Mouse (Mus musculus) ovary, adult 10 weeks (tissue): ENCODE measurements around the gene Gm26965. TPM values are rescaled to one million over a fixed set of nuclear protein-coding genes. Genes with fewer than 3 reads are reported as not detected.

ENCODE experiments used
- polyA plus RNA-seq: library from polyadenylated mRNA; stranded (reverse); fragments of 350-450 nt; fragmentation: Illumina TruSeq; extraction: RNeasy Lipid Tissue Mini Kit (QIAGEN cat#74804); gene quantifications from one replicate; pipeline ENCODE4 v1.2.3, GENCODE M21; 2014

Gm26965 gene
- polyA plus RNA-seq: not detected

DNA sequence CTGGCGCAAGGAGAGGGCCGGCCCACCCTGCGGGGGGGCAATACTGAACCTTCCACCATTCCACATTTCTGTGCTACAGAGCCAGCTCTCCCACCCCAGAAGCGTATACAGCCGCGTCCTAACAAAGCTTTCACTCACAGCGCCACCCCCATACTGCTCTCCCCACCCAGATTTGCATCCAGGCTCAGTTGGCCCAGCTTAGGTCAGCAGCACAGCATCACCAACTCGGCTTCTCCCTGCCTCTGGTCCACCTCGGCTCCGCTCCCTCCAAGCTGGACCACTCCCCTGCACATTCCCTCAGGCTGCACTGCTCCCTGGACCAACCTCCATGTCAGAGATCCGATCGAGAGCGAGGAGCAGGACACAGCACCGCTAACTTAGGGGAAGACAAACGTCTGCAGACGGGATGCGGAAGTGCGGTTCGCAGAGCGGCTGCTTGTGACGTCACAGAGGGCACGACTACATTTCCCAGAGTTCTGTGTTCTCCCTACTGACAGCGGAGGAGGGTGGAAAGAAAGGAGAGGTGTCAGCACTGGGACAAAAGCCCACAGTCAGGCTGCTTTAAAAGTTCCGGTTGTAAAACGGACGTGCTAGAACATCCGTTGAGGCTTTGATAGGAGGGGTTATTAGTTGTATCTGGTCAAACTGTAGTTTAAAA lies at the start of gene Gm26965, which contains the start of gene Zfp87:
Gene Gm26965, minus strand, starts transcription at position 399 of the 658 bp plus-strand sequence.
Gene Zfp87, minus strand, starts transcription at position 425 of the 658 bp plus-strand sequence.

DNA sequence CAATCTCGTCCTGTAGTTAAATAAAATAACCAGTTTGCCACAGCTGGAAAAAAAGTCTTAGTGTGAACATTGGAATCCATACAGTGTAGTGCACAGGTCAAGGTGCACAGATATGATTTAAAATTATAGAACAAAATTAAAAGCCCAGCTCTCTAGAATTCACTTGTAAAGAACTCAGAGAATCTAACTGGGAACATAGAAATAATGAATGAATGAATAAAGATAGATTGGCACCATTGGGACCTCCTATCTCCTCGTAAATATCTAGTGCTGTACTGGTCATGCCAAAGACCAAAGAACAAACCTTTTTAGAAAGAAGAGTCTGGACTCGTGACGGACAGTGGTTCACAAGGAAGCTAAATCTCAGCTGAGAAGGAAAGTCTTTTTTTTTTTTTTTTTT lies 27.8 kb upstream of the Gm26965 start, which contains the start of gene Zfp748:
Gene Zfp748, minus strand, starts transcription at position 101 of the 400 bp plus-strand sequence.

GRCm38 (mm10) chr13:67500084-67500719 lies 25.7 kb downstream of the Gm26965 start, which contains the start of gene Zfp58:
Zfp58 (minus strand) TSS chr13:67500555.

GRCm38 (mm10) chr13:67483625-67484423 lies 42.1 kb downstream of the Gm26965 start, which contains the start of gene Zfp874b:
Zfp874b (minus strand) TSS chr13:67484258.

DNA sequence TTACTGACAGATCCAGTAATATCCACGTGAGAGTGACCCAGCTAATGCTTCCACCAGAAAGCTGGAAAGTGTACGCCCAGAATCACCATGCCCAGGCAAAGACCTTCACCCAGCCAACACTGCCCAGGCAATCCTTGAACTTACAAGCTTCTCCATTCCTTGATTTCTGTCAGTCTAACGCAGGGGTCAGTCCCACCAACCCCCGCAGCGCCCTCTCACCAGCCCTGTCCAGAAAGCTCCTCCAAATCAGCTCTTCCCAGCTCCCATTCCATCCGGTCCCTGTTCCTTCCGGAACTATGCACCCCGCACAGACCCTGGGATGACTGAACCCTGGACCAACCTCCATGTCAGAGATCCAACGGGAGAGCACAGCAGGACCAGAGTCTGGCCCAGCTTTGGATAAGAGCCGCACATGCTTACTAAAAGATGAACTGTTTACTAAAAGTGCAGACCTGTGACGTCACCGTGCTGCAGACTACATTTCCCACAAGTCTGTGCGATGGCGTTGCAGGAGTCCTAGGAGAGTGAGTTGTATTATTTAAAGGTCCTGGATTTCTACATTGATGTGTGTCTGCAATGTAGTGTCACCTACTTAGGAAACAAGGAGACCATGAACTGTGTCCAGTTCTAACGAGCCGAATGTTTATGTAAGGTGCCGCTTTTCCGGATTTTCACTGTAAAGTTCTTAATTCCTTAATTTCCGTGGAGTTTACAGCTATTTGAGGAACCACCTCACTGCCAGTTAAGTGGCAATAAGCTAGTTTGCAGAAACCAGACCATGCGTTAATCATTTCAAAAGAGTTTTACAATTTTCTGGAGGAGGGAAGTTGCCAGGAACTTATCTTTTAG lies 74.6 kb downstream of the Gm26965 start, which contains the start of gene Zfp874a:
Gene Zfp874a, minus strand, starts transcription at position 453 of the 849 bp plus-strand sequence.

Other genes starting within 250 kb of the Gm26965 start
- 11.5 TPM for gene Zfp458, start 247.7 kb downstream of the Gm26965 start, polyA plus RNA-seq
- 0.63 TPM for gene Zfp457, start 219.7 kb downstream of the Gm26965 start, polyA plus RNA-seq
- gene Zfp595, start 193.6 kb downstream of the Gm26965 start, polyA plus RNA-seq: 39.4 TPM
- gene Gm28044, start 165.6 kb downstream of the Gm26965 start, polyA plus RNA-seq: not detected
- gene Zfp953, start 165.5 kb downstream of the Gm26965 start, polyA plus RNA-seq: 26.2 TPM
- gene Gm28041, start 150.4 kb downstream of the Gm26965 start, polyA plus RNA-seq: not detected
- 17.6 TPM for gene Zfp456, start 150.3 kb downstream of the Gm26965 start, polyA plus RNA-seq
- gene Zfp429, start 126.3 kb downstream of the Gm26965 start, polyA plus RNA-seq: 37.0 TPM
- gene Zfp459, start 104.7 kb downstream of the Gm26965 start, polyA plus RNA-seq: 6.3 TPM
- 88.4 TPM for gene Zfp874a, start 74.5 kb downstream of the Gm26965 start, polyA plus RNA-seq
- 66.5 TPM for gene Zfp874b, start 41.9 kb downstream of the Gm26965 start, polyA plus RNA-seq
- 64.3 TPM for gene Zfp58, start 25.6 kb downstream of the Gm26965 start, polyA plus RNA-seq
- 47.2 TPM for gene Zfp87, start within 50 bp of the Gm26965 start, polyA plus RNA-seq
- gene Zfp748, start 27.7 kb upstream of the Gm26965 start, polyA plus RNA-seq: 57.5 TPM
- 61.4 TPM for gene Zfp729b, start 83.6 kb upstream of the Gm26965 start, polyA plus RNA-seq
- gene Gm49345, start 111.6 kb upstream of the Gm26965 start, polyA plus RNA-seq: 9.3 TPM
- gene Zfp729a, start 111.6 kb upstream of the Gm26965 start, polyA plus RNA-seq: 57.0 TPM
- gene Zfp738, start 160.9 kb upstream of the Gm26965 start, polyA plus RNA-seq: 33.6 TPM
- gene Zfp65, start 203.0 kb upstream of the Gm26965 start, polyA plus RNA-seq: 87.1 TPM
- gene Zfp85, start 229.1 kb upstream of the Gm26965 start, polyA plus RNA-seq: 36.7 TPM